Comparison of ENCODE assay signal across 28 mouse cellular contexts in the genomic region with DNA sequence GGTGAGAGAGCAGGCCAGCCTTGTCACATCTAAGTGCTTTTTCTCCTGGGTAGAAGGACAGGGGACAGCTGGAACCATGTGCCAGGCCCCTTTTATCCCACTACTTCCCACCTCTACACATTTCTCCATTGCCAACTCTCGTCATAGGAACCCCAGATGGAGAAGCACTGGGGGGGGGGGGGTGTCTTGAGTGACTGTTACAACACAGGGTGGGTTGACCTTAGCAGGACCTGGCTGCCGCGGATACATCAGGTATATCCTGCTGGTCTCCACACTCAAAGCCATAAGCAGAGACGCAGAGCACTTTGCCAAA.
"Had no signal": no experiment of that assay in that cellular context is flagged by ENCODE, and none has a peak within 500 bp of the region (broad histone marks: within the 10 kb centered on the region; RNA-seq: fewer than 3 reads in every experiment).

No protein-coding gene starts in this region.

- H3K4me1 ChIP-seq: liver, embryonic 12.5 days; liver, embryonic 13.5 days; liver, embryonic 15.5 days had no signal

- H3K4me3 ChIP-seq: limb, embryonic 10.5 days; limb, embryonic 12.5 days; limb, embryonic 13.5 days; limb, embryonic 15.5 days; liver, embryonic 12.5 days; liver, embryonic 13.5 days; liver, embryonic 15.5 days; lung, embryonic 15.5 days; megakaryocyte, embryonic 14.5 days; midbrain, embryonic 10.5 days; midbrain, embryonic 12.5 days; midbrain, embryonic 15.5 days; myocyte; neural tube, embryonic 12.5 days had no signal

- H3K4me2 ChIP-seq: limb, embryonic 12.5 days; limb, embryonic 13.5 days; limb, embryonic 15.5 days; liver, embryonic 11.5 days; liver, embryonic 12.5 days; liver, embryonic 13.5 days; liver, embryonic 15.5 days; lung, embryonic 14.5 days; lung, embryonic 15.5 days; midbrain, embryonic 12.5 days; midbrain, embryonic 15.5 days; neural tube, embryonic 12.5 days had no signal

- H3K9ac ChIP-seq: limb, embryonic 12.5 days; limb, embryonic 13.5 days; limb, embryonic 15.5 days; liver, embryonic 12.5 days; liver, embryonic 13.5 days; liver, embryonic 14.5 days; liver, embryonic 15.5 days; liver, postnatal 0 days; lung, embryonic 14.5 days; lung, embryonic 15.5 days; midbrain, embryonic 12.5 days; midbrain, embryonic 15.5 days; neural tube, embryonic 12.5 days had no signal

- DNase-seq: left cerebral cortex, postnatal 4 days; liver; liver, embryonic 13.5 days; lung, adult 18-20 months; lung, adult 2 months; lung, postnatal 10 days; lung, postnatal 14 days; lung, postnatal 36 days; lung, postnatal 4 days had no signal

- H3K36me3 ChIP-seq: limb, embryonic 10.5 days; limb, embryonic 12.5 days; limb, embryonic 13.5 days; limb, embryonic 15.5 days; liver, embryonic 12.5 days; liver, embryonic 13.5 days; liver, embryonic 15.5 days; lung, embryonic 15.5 days; midbrain, embryonic 10.5 days; midbrain, embryonic 12.5 days; midbrain, embryonic 15.5 days; neural tube, embryonic 12.5 days had no signal

- ATAC-seq: liver, embryonic 12.5 days; liver, postnatal 0 days; midbrain, embryonic 15.5 days; midbrain, embryonic 16.5 days had no signal

- H3K27ac ChIP-seq: limb, embryonic 10.5 days; limb, embryonic 12.5 days; limb, embryonic 13.5 days; limb, embryonic 15.5 days; liver, embryonic 12.5 days; liver, embryonic 13.5 days; liver, embryonic 14.5 days; liver, embryonic 15.5 days; lung, embryonic 15.5 days; macrophage; midbrain, embryonic 12.5 days; midbrain, embryonic 15.5 days; neural tube, embryonic 12.5 days had no signal

- H3K9me3 ChIP-seq: limb, embryonic 10.5 days; limb, embryonic 12.5 days; limb, embryonic 13.5 days; limb, embryonic 15.5 days; liver, embryonic 12.5 days; liver, embryonic 13.5 days; liver, embryonic 15.5 days; lung, embryonic 15.5 days; megakaryocyte, embryonic 14.5 days; midbrain, embryonic 10.5 days; midbrain, embryonic 12.5 days; midbrain, embryonic 15.5 days; neural tube, embryonic 12.5 days had no signal
